Mouse (Mus musculus) olfactory bulb, adult 2 months (tissue): ENCODE measurements at regions not wholly inside any gene's neighbourhood (a gene's known extent, or its start where the extent isn't known, plus 50 kb on each side); places are given as distances from the start of the nearest gene placed in this dataset.

Experiments
- CTCF ChIP-seq: fragments of 200-500 bp; IDR thresholded peaks from 2 replicates; pipeline ENCODE4 v1.5.1; 2012; ENCODE audit warnings: low read depth, mild to moderate bottlenecking, low read length, moderate library complexity; ENCODE audit not compliant: insufficient read depth
- POLR2A ChIP-seq: fragments of 200-500 bp; IDR thresholded peaks from 2 replicates; pipeline ENCODE4 v1.6.1; 2012; ENCODE audit warnings: mild to moderate bottlenecking, low read depth, low read length, moderate library complexity; ENCODE audit not compliant: insufficient read depth

- TF ChIP-seq POLR2A (no peak), CTCF (no peak)
These were observed 341.2 kb upstream of the Ercc4 start for GRCm38 (mm10) chr16:12768161-12768895.
